Mouse (Mus musculus) gastrocnemius, postnatal 25 days (tissue): ENCODE data around the gene Eif4e. TPM values are rescaled to one million over a fixed set of nuclear protein-coding genes. Genes with fewer than 3 reads are reported as not detected.

Source experiments
- DNase-seq: peaks from one replicate; pipeline ENCODE4 v3.0.0; 2022
- long read RNA-seq, 2 experiments: library from polyadenylated mRNA; stranded (forward); transcript quantifications; one replicate each; pipeline ENCODE4 v2.0.0; 2021
- total RNA-seq, 2 experiments: library from RNA; stranded (reverse); gene quantifications; 1 replicate in 1 of 2; 2 replicates in 1 of 2; pipeline ENCODE4 v1.2.3; 2021

Gene Eif4e
- 100 to 1,000 TPM; 109 to 113 TPM for total RNA-seq
- long read RNA-seq, experiment 1, transcript Eif4e-204 (7 exons, 1,421 nt) = major isoform, 83 of 104 reads
- long read RNA-seq, experiment 1, partial matches to known transcripts = 6 of 104 reads
- long read RNA-seq, experiment 1, other reads (novel, unspliced or antisense) = 15 of 104 reads
- long read RNA-seq, experiment 2, transcript Eif4e-204 (7 exons, 1,421 nt) = major isoform, 75 of 105 reads
- long read RNA-seq, experiment 2, partial matches to known transcripts = 14 of 105 reads
- long read RNA-seq, experiment 2, other reads (novel, unspliced or antisense) = 15 of 105 reads

DNA sequence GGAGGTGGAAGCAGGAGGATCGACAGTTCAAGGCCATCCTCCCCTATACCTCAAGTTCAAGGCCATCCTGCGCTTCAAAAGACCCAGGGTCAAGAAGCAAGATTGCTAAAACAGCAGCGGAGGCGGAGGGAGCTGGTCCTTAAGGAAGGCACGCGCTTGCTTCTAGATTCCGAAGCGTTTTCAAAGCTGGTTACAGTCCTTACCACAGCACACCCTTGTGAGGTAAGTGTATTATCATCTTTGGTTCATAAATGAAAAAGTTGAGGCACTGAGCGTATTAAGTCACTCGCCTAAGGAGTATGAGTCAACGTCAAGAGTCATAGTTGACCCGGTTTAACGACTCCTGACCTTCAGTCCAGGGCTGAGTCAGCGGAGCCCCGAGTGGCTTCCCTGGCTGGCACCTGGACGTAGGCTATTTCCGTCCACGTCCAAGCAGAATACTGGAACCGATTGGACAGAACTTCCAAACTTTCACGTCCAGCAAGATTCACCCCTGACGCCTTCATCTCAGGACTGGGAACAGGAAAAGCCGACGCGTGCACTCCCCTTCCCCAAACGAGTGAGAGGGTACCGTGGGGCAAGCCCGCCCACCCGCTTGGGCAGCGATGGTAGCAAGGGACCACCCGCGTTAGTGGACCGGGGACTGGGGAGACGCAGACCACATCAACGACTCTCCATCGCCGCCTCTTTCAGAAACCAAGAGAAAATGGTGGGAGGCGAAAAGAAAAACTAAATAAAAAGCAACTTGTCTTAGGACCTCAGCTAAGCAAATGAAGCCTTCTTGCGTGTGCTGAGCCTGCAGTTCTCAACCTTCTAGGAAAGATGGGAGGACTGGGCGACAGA lies at the start of gene Eif4e:
Gene Eif4e, plus strand, starts transcription at position 107 of the 843 bp plus-strand sequence.
- DNase-seq = peak; percentile 75

DNA sequence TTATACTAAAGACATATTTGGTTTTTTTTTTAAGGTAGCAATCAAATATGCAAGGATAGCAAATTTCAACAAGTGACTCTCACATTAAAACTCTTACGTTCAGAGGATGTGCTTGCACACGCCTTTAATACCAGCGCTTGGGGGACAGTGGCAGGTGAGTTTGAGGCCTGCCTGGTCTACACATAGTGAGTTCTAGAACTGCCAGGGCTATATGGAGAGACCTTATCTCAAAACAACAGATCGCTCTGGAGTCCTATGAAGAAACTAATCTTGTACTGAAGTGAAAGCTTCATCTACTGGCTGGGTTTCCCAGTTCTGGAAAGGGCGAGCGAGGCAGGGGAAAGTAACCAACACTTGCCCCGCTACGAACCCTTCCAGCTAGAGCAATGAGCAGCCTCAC lies 46.5 kb upstream of the Eif4e start:
- DNase-seq = no peak

DNA sequence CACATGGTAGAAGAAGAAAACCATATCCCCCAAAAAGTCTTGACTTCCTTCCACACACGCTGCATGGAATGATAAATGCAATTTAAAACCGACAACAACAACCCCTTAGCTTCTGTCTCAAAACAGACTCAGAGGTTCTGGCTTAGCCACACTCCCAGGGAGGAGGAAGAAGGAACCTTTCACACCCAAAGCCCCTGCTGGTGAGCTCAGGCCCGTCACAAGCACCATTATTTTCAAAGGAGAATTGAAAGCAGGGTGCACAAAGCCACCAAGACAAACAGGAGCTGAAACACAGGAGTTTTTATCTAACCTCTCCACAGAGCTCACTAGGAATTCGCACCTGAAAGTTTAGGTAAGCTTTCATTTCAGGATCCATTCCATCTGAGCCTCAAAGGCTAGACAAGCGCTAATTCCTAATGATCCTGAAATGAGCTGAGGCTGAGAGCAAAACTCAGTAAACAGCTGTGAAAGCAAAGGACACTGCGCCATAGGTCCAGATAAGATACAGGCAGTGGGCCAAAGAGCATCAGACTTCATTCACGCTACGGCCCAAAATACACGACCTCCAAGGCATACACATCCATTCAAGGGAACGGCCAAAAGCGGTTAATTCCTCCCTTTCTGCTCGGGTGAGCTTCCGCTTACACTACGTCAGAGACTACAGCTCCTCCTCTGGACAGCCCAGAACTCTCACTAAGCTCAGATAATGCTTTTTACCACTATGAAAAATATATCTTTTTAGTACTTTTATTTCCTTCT lies 44.3 kb upstream of the Eif4e start:
- no peak for DNase-seq

DNA sequence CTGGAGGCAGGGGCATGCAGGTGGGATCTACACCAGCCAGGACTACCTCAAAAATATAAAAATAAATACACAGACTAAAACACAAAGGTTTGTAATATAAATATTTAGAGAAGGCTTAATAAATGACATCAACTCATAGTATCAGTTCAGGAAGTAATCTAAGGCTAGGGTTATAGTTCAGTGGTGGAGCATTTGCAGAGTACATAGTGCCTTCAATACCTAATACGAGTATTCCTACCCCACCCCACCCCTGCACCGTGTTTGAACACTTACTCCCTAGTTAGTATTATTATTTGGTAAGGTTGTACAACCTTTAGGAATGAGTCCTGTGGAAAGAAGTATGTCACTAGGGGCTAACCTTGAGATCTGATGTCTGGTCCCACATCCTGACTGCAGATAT lies 42.7 kb upstream of the Eif4e start:
- no peak for DNase-seq

DNA sequence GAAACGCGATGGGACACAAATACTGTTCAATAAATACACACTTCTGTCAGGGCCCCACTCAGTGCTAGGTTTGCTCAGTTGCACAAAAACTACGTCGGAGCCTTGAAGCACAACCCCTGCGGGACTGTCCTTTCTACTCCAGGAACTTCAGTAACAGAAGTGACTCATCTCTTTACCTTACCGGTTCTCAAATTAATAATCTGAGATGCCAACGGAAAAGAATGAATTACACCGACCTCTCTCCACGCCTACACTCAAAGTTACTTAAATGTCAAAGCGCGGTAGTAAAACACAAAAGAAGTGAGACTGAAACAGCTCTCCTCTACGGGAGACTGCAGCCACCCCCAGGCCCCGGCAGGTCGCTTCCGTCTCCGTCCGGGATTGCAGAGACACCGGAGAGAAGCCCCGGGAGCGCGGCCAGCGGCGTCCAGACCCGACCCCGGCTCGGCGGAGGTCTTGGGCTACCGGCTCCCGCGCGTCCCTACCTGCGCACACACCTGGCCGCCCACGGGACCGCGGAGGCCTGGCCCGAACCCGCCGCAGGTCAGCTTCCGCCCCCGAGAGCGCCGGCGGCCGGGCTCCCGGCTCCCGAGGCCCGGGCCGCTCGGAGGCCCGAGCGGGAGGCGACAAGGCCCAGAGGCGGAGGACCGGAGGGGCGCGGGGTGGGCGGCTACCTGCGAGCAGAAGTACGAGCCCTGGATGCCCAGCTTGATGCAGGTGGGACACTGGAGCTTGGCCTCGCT lies 37.2 kb upstream of the Eif4e start:
- DNase-seq = no peak

DNA sequence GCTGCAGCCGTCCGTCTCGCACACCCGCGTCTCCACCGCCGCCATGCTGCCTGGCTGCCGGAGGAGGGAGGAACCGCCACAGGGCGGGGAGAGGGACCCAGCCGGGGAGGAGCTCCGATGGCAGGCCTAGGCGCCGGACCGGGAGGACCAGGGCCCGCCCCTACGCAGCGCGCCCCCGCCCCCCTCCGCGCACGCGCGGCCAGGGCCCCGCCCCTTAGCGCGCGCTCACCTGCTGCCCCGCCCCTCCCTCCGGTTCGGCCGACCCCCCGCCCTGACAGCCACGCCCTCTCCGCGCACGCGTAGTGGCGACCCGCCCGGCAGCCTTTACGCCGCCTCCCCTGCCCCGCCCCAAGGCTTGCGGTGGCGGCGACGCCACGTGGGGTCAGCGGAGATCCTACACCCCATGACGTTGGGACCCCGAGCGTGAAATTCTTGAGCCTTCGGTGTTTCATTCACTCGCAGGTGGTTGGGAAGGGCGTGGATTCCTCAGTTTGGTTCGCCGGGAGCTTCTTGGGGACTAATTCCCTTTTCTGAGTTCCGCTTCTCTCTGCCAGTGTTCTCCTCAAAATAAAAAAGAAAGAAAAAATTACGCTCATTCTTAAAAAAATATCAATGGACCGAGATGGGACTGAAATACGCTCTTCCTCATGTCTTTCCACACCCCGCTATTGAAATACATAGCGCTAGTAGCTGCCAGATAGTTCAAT lies 36.5 kb upstream of the Eif4e start, which contains the start of gene Metap1:
Gene Metap1, minus strand, starts transcription at position 189 of the 707 bp plus-strand sequence.
- DNase-seq = peak; percentile 97

DNA sequence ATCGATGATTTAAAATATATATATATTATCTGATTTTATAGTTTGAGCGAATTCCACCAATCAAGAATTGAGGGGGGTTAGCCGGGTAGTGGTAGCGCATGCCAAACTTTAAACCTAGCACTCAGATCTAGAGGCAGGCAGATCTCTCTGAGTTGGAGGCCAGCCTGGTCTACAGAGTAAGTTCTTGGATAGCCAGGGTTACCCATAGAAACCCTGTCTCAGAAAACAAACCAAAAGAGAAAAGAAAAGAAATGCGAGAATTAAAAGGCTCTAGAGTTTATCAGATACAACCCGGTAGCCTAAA lies 36.0 kb upstream of the Eif4e start:
- no peak for DNase-seq

DNA sequence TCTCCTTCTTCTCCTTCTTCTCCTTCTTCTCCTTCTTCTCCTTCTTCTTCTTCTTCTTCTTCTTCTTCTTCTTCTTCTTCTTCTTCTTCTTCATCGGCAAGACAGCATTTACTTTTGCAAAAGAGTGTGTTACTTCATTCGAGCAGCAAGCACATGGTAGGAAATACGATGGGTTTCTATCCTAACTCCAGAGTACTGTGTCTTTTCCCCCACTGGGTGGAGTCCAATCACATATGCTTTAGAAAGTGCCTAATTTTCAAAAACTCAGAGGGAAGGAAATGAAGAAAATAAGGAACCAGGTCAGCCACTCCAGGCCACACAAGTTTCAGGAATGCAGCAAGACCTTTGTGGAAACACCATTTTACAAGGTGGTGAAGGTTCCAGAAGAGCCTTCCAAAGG lies 32.3 kb upstream of the Eif4e start:
- no peak for DNase-seq

DNA sequence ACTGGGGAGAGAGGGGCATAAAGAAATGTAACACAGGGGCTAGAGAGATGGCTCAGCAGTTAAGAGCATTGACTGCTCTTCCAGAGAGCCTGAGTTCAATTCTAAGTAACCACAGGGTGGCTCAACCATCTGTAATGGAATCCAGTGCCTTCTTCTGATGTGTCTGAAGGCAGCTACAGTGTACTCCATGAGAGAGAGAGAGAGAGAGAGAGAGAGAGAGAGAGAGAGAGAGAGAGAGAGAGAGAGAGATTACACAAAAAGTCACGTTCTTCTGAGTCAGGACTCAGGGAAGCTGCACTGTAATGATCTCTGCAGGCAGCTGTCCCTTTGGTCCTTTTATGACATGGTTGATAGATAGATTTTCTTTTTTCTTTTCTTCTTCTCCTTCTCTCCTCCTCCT lies 31.4 kb upstream of the Eif4e start:
- DNase-seq = no peak

DNA sequence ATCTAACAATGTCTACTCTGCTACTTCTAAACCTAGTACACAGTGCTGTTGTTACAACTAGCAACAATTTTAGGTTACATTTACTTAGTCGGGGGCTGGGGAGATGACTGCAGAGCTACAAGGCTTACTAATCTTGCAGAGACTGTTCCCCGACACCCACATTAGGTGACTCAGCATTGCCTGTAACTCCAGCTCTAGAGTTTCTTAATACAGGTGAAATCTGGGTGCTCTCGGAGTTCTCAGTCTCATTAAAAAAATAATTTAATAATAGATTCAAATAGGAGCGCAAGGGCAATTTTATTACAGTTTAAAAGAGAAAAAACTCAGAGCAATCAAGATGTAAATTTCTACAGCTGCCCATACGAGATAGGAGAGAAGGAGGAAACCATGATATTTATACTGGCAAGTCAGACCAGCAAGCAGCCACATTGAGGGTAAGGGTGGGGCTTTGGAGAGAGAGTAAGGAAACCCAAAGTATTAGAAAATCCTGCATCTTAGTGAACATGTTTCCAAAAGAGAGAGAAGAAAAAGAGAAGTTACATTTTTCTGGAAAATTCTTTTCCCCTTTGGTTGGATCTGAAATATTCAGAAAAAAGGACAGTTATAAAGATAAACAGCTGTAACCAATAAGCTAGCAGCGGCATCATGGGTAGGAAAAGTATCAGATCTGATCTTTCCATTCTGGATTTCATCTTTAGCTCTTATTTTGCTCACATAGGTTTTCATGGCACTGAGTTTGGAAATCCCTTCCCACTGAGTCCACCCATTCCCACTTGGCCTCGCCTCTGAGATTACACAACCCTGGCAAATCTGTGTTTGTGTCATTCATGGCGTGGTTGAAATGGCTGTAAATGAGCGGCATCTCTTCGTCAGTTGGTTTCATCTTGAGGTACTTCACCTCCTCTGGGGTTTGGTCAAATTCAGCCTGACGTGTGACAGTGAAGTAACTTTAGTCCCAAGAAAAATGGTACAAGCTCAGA lies 30.5 kb upstream of the Eif4e start:
- DNase-seq = no peak

DNA sequence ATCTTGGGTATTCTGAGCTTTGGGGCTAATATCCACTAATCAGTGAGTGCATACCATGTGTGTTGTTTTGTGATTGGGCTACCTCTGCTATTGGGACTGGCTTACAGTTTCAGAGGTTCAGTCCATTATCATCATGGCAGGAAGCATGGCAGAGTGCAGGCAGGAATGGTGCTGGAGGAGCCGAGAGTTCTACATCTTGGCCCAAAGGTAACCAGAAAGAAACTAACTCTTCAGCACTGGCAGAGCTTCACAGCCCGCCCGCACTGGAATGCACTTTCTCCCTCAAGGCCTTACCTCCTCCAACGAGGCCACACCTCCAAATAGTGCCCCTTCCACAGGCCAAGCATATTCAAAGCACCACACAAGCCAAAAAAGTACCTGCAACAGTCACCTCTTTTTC lies 27.2 kb upstream of the Eif4e start:
- no peak for DNase-seq

DNA sequence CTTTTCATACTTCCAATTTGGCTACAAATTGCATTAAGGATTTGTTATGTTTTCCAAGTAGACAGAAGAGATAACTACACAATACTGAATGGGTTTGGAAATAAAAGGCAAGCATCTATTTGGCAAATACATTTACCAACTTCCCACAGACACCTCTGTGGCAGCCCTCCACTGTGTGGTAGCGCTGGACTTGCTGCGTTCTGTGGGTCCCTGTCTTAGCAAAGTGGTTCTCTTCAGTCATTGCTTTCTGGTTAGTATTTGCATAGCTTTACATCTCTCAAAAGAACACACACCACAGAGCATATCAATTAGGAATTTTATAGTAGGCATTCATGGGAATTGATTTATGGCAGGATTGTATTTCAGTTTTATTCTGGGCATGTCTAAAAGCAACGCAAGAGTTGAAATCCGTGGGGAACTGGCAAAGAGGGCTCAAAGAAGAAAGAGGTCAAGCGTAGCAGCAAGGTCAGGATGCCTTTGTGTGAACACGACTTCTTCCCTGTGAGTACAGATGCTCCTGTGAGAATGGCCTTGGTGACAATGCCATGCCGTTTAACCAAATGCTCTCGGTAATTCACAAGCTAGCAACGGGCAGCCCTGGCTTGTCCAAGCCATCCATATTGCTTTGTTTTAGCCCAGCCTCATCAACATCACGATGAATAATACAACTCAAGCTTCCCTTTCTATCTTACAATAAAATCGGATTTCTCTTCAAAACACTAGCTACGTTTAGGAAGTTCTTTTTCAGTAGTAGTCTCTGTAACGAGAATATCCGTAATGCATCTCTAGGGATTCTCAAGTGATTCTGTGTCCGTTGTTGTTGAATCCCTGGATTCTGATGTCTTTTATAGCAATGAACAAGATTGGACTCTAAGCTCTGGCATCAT lies 25.9 kb upstream of the Eif4e start:
- DNase-seq = no peak

DNA sequence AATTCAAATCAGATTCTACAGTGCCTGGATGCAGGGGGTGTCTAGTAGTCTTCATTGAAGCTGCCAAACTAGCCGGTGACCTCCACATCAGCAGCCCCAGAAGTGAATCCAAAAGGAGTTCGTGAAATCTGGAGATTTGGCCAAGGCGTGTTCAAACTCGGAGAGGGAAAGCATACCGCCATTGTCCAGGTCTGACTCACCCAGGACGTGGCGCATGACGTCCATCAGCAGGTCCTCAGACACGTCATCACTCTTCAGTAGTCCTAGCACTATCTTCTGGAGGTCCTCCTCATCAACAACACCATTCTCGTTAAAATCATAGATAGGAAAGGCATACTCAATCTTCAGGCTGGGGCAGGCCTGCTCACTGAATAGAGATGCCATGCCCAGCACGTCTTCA lies 22.2 kb upstream of the Eif4e start:
- no peak for DNase-seq

DNA sequence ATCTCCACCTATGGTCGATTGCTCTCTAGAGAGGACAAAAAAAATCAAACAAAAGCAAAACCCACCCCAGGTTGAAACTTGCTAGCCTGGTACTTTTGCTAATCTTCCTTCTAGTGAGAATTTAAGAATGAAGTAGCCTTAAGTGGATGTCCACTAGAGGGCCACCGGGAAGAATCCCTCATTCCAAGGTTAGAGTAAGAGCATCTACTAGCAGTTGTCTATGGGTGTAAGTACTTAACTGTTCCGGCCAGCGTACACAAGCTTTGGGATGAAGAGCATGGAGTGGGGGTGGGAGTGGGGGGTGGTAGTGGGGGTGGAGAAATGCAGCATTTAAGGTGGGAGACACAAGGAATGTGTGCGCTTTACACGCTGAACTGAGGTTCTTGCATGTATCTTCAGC lies 19.2 kb upstream of the Eif4e start:
- DNase-seq = no peak

DNA sequence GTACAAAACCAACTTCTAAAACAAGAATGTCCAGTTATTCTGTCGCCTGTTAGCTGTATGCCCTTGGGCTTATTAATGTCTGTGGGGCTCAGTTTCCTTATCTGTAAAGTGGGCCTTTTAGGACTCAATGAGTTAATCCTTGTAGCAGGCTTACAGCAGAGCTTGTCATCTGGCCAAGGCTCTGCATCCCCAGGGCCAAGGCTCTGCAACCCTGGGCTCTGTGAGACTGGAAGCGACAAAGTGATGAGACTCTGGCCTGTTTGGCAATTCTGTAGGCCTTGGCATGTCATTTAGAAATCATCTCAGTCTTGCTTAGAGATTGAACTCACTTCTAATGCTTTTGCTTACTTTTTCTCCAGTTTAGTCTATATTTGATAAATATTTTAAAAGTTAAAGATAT lies 16.4 kb upstream of the Eif4e start:
- DNase-seq = no peak

DNA sequence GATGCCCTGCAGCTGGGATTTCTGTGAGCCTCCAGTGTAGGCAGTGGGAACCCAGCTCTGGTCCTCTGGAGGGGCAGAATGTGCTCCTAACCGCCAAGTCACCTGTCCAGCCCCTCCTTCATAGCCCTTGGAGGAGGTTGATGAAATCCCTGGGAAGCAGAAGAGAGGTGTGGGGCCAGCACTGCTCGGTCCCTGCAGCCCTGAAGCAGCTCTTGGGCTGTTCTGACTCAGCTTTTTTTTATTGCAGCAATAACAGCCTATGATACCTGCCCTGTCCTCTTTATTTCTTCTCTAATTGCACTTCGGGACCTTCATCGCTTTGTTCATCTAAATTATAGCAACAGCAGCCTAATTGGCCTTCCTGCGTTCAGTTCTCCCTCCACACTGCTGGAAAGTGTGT lies 15.5 kb upstream of the Eif4e start:
- no peak for DNase-seq

DNA sequence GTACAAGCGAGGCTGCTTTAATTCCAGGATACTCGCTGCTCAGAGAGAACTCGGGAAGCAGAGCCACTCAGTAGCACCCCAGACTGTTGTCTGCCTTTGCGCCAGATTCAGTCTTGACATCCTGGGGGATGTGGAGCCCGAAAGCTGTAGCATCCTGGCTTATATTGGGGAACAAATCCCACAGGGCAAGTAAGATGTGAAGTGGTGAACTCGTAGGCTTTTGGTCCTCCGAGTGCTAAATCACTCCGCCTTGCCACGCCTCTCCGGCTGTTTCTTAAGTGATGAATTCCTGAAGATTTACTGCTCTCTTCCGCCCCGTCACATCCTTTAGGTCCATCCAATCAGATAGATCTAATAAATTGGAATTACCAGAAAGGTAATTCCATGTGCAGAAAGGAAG lies 12.7 kb upstream of the Eif4e start:
- DNase-seq = no peak

DNA sequence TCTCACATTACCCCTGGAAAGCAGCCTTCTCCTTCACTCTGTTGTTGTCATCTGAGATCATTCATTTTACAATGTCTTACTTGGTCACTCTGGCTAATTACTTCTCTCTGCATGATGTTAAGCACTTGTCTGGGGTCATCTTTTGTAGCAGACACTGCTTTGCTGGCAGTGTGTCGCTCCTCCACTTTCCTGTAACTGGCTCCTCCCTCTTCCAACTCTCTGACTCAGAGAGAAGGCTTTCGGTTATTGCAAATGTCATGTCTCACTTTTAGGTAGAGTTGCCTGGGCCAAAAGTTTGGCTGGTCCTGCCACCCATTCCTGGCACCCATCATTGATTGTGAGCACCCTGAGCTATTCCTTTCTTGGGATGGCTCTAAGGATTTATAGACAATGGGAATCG lies 11.2 kb upstream of the Eif4e start:
- no peak for DNase-seq

DNA sequence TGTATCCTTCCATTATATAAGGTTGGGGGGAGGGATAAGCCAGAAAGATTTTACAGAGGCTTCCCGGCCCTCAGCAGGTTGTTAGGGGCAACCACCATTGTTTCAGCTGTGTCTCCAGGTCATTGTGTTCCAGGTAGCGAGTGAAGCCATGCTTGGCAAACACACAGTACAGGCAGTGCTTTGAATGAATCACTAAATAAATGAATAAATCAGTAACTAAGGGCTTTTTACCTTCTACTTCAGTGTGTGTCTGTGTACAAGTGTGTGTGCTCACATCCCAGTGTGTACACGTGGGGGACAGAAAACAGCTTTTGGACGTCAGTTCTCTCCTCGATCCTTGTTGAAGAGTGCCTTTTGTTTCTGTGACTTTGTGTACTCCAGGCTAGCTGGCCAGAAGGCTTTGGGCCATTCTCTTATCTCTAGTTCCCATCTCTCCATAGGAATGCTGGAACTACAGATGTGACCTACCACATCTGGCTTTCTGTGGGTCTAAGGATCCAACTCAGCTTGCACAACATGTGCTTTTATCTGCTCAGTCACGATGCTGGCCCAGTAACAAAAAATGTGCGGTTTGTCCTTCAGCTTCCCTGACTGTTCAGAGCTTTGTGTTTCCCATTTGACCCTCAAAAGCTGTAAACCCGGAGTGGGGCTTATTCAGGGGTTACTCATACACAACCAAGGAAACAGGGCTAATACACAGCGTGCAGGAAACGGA lies 10.2 kb upstream of the Eif4e start:
- no peak for DNase-seq
